Mouse (Mus musculus): Measurements from ENCODE around the gene Senp5. TPM values are rescaled to one million over a fixed set of nuclear protein-coding genes. Genes with fewer than 3 reads are reported as not detected.

The Senp5 gene
- polyA plus RNA-seq, 1 experiment = 5.3 TPM

DNA sequence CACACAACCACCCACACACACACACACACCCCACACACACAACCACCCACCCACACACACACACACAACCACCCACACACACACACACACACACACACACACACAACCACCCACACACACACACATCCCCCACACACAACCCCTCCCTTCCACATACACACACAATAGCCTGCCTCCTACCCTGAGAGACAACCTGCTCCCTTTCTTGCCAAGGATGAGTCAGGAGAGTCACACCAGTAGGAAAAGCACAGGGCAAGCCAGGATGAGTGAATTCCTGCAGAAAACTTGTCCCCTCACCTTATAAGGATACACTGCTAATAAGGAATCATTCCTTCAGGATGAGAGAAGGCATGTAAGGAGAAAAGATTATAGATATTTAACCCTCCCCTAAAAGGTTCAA lies 9.1 kb downstream of the Senp5 start:
- Histone ChIP-seq H3K27ac (ENCODE audit: control insufficient read depth, insufficient read depth, low read depth, low read length, poor library complexity) (no peak overlapping the region), H3K4me1 (ENCODE audit: control insufficient read depth, insufficient read depth, low read length) (no peaks in the 10 kb centered on the region), H3K4me3 (replicated peaks; ENCODE audit: control insufficient read depth, low read depth, low read length) (no peak overlapping the region)
- no peak for TF ChIP-seq CTCF (IDR thresholded peaks at IDR 0.05; ENCODE audit: control insufficient read depth, insufficient read depth, low read length)
- TF ChIP-seq POLR2A (IDR thresholded peaks at IDR 0.05; ENCODE audit: borderline replicate concordance, control insufficient read depth, low read depth, low read length) = no peak

DNA sequence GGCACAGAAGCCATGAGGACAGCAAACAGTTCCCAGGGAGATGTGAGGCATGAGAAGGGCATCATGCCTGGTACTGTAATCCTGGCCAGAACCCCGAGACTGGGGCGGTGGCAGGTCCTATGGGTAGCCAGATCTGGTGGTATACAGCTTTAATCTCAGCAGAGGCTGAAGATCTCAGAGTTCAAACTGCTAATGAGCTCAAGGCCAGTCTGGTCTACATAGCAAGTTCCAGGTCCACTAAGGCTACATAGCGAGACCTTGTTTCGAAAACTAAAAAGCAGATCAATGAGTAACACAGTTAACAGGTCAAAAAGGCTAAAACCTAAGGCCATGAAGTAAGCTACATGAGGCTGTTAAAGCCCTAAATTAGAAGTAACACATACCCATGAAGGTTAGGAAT lies 9.9 kb downstream of the Senp5 start:
- 93% methylated on average over 4 of the region's 4 CpGs for WGBS
- TF ChIP-seq POLR2A (IDR thresholded peaks at IDR 0.05; ENCODE audit: borderline replicate concordance, control insufficient read depth, low read depth, low read length) (no peak), CTCF (IDR thresholded peaks at IDR 0.05; ENCODE audit: control insufficient read depth, insufficient read depth, low read length) (no peak)
- H3K27ac ChIP-seq (ENCODE audit: control insufficient read depth, insufficient read depth, low read depth, low read length, poor library complexity) = no peak overlapping the region
- no peak overlapping the region for H3K4me3 ChIP-seq (replicated peaks; ENCODE audit: control insufficient read depth, low read depth, low read length)
- no peaks in the 10 kb centered on the region for H3K4me1 ChIP-seq (ENCODE audit: control insufficient read depth, insufficient read depth, low read length)

DNA sequence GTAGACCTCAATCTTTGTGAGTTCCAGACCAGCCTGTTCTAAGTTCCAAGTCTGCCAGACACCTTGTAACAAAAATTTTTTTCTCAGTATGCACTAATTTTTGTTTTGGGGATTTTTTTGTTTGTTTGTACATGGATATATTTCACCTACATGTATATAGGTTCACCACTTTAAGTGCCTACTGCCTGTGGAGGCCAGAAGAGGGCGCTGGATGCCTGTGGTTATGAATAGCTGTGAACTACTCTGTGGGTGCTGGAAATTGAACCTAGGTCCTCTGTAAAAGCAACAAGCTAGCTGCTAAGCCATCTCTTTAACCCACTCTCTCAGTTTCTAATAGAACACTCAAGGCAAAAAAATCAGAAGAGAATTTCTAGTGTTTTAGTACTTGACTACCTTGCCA lies 11.0 kb downstream of the Senp5 start:
- Histone ChIP-seq H3K27ac (ENCODE audit: control insufficient read depth, insufficient read depth, low read depth, low read length, poor library complexity) (no peak overlapping the region), H3K4me1 (ENCODE audit: control insufficient read depth, insufficient read depth, low read length) (no peaks in the 10 kb centered on the region), H3K4me3 (replicated peaks; ENCODE audit: control insufficient read depth, low read depth, low read length) (no peak overlapping the region)
- peak; percentile 25; the same call in 1 of the 2 replicates for TF ChIP-seq CTCF (IDR thresholded peaks at IDR 0.05; ENCODE audit: control insufficient read depth, insufficient read depth, low read length)
- TF ChIP-seq POLR2A (IDR thresholded peaks at IDR 0.05; ENCODE audit: borderline replicate concordance, control insufficient read depth, low read depth, low read length) = no peak
- WGBS = 81% methylated on average over 1 of the region's 1 CpGs

DNA sequence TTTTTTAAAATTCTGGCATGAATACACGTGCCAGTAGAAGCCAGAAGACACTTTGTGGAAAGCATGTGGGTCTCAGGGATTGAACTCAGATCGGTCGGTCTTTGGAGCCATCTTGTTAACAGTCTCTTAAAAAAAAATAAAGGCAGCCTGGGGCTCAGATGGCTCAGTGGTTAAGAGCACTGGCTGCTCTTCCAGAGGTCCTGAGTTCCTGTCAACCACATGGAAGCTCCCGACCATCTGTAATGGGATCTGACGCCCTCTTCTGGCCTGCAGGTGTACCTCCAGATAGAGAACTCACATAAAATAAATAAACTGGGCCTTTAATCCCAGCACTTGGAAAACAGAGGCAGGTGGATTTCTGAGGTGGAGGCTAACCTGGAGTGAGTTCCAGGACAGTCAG lies 22.1 kb downstream of the Senp5 start:
- no peak for TF ChIP-seq POLR2A (IDR thresholded peaks at IDR 0.05; ENCODE audit: borderline replicate concordance, control insufficient read depth, low read depth, low read length)
- TF ChIP-seq CTCF (IDR thresholded peaks at IDR 0.05; ENCODE audit: control insufficient read depth, insufficient read depth, low read length) = no peak
- Histone ChIP-seq H3K27ac (ENCODE audit: control insufficient read depth, insufficient read depth, low read depth, low read length, poor library complexity) (no peak overlapping the region), H3K4me3 (replicated peaks; ENCODE audit: control insufficient read depth, low read depth, low read length) (no peak overlapping the region), H3K4me1 (ENCODE audit: control insufficient read depth, insufficient read depth, low read length) (no peaks in the 10 kb centered on the region)
- 84% methylated on average over 5 of the region's 5 CpGs for WGBS

DNA sequence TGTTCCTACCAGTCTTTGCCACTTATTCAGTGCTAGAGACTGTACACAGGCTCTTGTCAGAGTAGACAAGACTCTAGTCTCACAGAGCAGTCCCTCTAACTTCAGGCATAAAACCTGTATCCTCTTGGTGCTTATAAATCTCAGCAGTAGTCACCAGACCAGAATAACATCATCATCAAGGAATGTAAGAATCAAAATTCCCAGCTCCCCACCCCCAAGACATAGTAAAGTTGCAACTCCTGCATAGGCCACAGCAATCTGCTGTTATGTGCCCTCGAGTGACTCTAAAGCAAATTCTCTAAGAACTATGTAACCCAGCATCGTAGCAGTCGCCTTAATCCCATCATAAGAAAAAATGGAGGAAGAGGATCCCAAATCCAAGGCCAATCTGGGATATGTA lies 23.6 kb downstream of the Senp5 start:
- 91% methylated on average over 3 of the region's 3 CpGs for WGBS
- no peak for TF ChIP-seq POLR2A (IDR thresholded peaks at IDR 0.05; ENCODE audit: borderline replicate concordance, control insufficient read depth, low read depth, low read length)
- no peak for TF ChIP-seq CTCF (IDR thresholded peaks at IDR 0.05; ENCODE audit: control insufficient read depth, insufficient read depth, low read length)
- no peak overlapping the region for H3K4me3 ChIP-seq (replicated peaks; ENCODE audit: control insufficient read depth, low read depth, low read length)
- no peaks in the 10 kb centered on the region for H3K4me1 ChIP-seq (ENCODE audit: control insufficient read depth, insufficient read depth, low read length)
- no peak overlapping the region for H3K27ac ChIP-seq (ENCODE audit: control insufficient read depth, insufficient read depth, low read depth, low read length, poor library complexity)

DNA sequence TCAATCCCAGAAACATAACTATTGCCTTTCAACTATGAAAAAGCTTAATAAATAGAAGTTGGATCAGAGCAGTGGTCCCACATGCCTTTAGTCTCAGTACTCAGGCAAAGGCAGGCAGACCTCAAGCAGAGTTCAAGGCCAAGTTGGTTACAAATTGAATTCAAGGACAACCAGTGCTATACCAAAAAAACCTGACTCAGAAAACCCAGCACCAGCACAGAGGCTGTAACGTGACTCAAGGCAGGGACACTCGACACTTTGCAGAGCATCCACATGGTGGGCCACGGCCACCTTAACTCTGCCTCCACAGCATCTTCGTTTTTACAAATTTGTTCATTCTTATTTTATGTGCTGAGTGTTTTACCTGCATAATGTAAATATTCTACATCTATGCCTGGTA lies 27.8 kb downstream of the Senp5 start:
- H3K4me1 ChIP-seq (ENCODE audit: control insufficient read depth, insufficient read depth, low read length) = no peaks in the 10 kb centered on the region
- TF ChIP-seq POLR2A (IDR thresholded peaks at IDR 0.05; ENCODE audit: borderline replicate concordance, control insufficient read depth, low read depth, low read length) (no peak), CTCF (IDR thresholded peaks at IDR 0.05; ENCODE audit: control insufficient read depth, insufficient read depth, low read length) (no peak)
- 84% methylated on average over 4 of the region's 4 CpGs for WGBS
- no peak overlapping the region for H3K4me3 ChIP-seq (replicated peaks; ENCODE audit: control insufficient read depth, low read depth, low read length)
- no peak overlapping the region for H3K27ac ChIP-seq (ENCODE audit: control insufficient read depth, insufficient read depth, low read depth, low read length, poor library complexity)

DNA sequence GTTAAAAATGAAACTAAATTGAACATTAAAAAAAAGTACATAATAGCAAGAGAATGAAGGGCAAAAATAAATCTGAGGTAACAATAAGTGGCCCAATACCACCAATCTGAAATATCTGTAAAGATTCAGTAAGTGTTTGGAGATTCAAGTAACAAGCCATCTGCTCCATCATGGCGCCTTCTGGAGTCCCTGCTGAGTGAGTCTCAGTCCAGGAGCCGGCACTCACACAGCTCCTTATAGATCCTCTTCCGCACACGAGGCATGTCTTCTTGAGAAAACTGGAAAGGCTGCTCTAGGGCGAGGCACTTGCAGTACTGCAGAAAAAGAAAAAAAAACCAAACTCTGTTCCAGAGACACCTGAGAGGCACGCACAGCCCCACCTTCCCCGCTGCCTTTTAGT lies 39.9 kb downstream of the Senp5 start:
- WGBS = 86% methylated on average over 7 of the region's 7 CpGs
- Histone ChIP-seq H3K4me1 (ENCODE audit: control insufficient read depth, insufficient read depth, low read length) (no peaks in the 10 kb centered on the region), H3K27ac (ENCODE audit: control insufficient read depth, insufficient read depth, low read depth, low read length, poor library complexity) (no peak overlapping the region), H3K4me3 (replicated peaks; ENCODE audit: control insufficient read depth, low read depth, low read length) (no peak overlapping the region)
- TF ChIP-seq POLR2A (IDR thresholded peaks at IDR 0.05; ENCODE audit: borderline replicate concordance, control insufficient read depth, low read depth, low read length) (no peak), CTCF (IDR thresholded peaks at IDR 0.05; ENCODE audit: control insufficient read depth, insufficient read depth, low read length) (no peak)

DNA sequence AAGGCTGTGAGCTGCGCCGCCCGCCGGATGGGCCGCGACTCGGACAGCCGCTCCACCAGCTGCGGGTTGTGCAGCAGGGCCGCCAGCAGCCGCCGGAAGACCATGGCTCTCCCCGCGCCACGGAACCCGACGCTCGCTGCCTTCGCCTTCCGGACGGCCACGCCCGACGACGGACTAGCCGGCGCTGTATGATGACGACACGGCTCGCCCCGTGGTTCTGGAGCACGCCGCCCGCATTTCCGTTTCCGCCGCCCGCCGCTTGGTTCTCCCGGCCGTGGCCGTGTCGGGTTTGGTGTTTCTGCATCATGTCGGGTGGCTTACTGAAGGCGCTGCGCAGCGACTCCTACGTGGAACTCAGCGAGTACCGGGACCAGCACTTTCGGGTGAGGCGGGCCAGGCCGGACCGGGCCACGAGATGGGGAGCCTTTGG lies 54.7 kb downstream of the Senp5 start, which contains the start of the genes 0610012G03Rik and Ncbp2:
0610012G03Rik (minus strand) TSS at position 150 of the 430 bp plus-strand sequence.
Ncbp2 (plus strand) TSS at position 169 of the 430 bp plus-strand sequence.
- TF ChIP-seq POLR2A (IDR thresholded peaks at IDR 0.05; ENCODE audit: borderline replicate concordance, control insufficient read depth, low read depth, low read length) = peak; percentile 75; the same call in 1 of the 2 replicates
- no peak for TF ChIP-seq CTCF (IDR thresholded peaks at IDR 0.05; ENCODE audit: control insufficient read depth, insufficient read depth, low read length)
- WGBS = under 1% methylated on average over 55 of the region's 55 CpGs
- Histone ChIP-seq H3K4me3 (replicated peaks; ENCODE audit: control insufficient read depth, low read depth, low read length) (peak within 1 kb of the TSS; percentile 99), H3K4me1 (ENCODE audit: control insufficient read depth, insufficient read depth, low read length) (no peaks in the 10 kb centered on the region), H3K27ac (ENCODE audit: control insufficient read depth, insufficient read depth, low read depth, low read length, poor library complexity) (peak within 1 kb of the TSS; percentile 90)

DNA sequence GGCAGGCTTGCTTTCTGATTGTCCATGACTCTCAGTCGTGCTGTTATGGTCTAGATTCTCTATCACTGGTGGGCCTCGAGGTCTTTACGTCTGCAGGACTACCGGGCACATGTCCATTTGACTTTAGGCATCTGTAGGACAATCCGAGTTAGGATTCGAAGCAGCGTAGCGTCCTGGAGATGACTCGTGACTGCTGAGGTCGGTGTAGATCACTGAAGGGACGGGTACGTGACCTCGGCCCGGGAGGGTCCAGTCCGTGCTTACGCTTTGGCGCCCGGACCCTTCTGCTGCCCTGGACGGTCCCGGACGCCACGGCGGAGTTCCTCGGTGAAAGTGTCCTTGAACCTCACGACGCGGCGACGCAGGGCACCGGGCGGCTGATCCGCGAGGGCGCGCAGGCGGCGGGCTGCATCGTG lies 55.2 kb downstream of the Senp5 start:
- TF ChIP-seq POLR2A (IDR thresholded peaks at IDR 0.05; ENCODE audit: borderline replicate concordance, control insufficient read depth, low read depth, low read length) (no peak), CTCF (IDR thresholded peaks at IDR 0.05; ENCODE audit: control insufficient read depth, insufficient read depth, low read length) (no peak)
- Histone ChIP-seq H3K4me3 (replicated peaks; ENCODE audit: control insufficient read depth, low read depth, low read length) (peak overlapping the region; percentile 99), H3K27ac (ENCODE audit: control insufficient read depth, insufficient read depth, low read depth, low read length, poor library complexity) (peak overlapping the region; percentile 90), H3K4me1 (ENCODE audit: control insufficient read depth, insufficient read depth, low read length) (no peaks in the 10 kb centered on the region)
- WGBS = under 1% methylated on average over 38 of the region's 38 CpGs

Measured in bone marrow, adult 2 months (tissue).